Mouse (Mus musculus): Measurements from ENCODE around the gene Olfr1392. TPM values are rescaled to one million over a fixed set of nuclear protein-coding genes. Genes with fewer than 3 reads are reported as not detected.

Olfr1392 gene
- not detected in 2 replicates for polyA plus RNA-seq (2012; ENCODE audit: low replicate concordance)

DNA sequence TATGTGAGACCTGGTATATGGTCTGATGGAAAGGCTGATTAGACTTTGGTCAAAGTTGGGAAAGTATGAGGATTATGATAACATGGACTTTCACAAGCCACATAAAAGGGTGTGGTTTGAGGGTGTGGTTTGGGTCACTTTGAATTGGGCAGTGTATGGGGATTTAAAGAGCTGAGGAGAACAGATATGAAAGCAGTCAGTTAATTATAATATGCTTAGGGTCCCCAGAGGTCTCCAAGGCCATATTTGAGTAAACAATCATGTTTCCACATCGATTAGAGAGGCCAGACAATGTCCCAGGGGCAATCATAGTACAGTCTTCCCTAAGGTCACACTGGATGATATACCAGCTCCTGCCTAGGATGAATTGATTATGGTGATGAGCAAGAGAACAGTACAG lies at the start of gene Olfr1392:
Gene Olfr1392 (plus strand): TSS at position 301 of the 400 bp plus-strand sequence.

GRCm38 (mm10) chr11:49243727-49244594 lies 41.1 kb upstream of the Olfr1392 start, which contains the start of gene Mgat1:
Mgat1 (plus strand) TSS chr11:49244191.

GRCm38 (mm10) chr11:49278222-49278621 lies 6.9 kb upstream of the Olfr1392 start, which contains the start of gene Olfr1393:
Olfr1393 (plus strand) TSS chr11:49278304.

GRCm38 (mm10) chr11:49304441-49304840 lies 19.4 kb downstream of the Olfr1392 start, which contains the start of gene Olfr10:
Olfr10 (plus strand) TSS chr11:49304741.

GRCm38 (mm10) chr11:49322442-49322841 lies 37.4 kb downstream of the Olfr1392 start, which contains the start of gene Olfr1391:
Olfr1391 (plus strand) TSS chr11:49322742.

GRCm38 (mm10) chr11:49334888-49335287 lies 49.8 kb downstream of the Olfr1392 start, which contains the start of gene Olfr1390:
Olfr1390 (plus strand) TSS chr11:49335188.

Other genes starting within 250 kb of the Olfr1392 start
- gene 9930111J21Rik2, start 234.0 kb upstream of the Olfr1392 start, polyA plus RNA-seq (2012; ENCODE audit: low replicate concordance), result 0.92 and 1.5 TPM in 2 replicates
- 11.7 and 11.9 TPM in 2 replicates for gene Tgtp2, start 221.1 kb upstream of the Olfr1392 start, polyA plus RNA-seq (2012; ENCODE audit: low replicate concordance)
- gene Ifi47, start 208.7 kb upstream of the Olfr1392 start, polyA plus RNA-seq (2012; ENCODE audit: low replicate concordance), result 2.3 and 3.4 TPM in 2 replicates
- gene Olfr1396, start 170.4 kb upstream of the Olfr1392 start, polyA plus RNA-seq (2012; ENCODE audit: low replicate concordance), result not detected in 2 replicates
- gene Olfr1395, start 143.0 kb upstream of the Olfr1392 start, polyA plus RNA-seq (2012; ENCODE audit: low replicate concordance), result not detected in 2 replicates
- gene Olfr1394, start 130.9 kb upstream of the Olfr1392 start, polyA plus RNA-seq (2012; ENCODE audit: low replicate concordance), result not detected in 2 replicates
- not detected in 2 replicates for gene Btnl9, start 98.1 kb upstream of the Olfr1392 start, polyA plus RNA-seq (2012; ENCODE audit: low replicate concordance)
- gene Zfp62, start 82.0 kb upstream of the Olfr1392 start, polyA plus RNA-seq (2012; ENCODE audit: low replicate concordance), result 4.6 and 6.1 TPM in 2 replicates
- gene Mgat1, start 41.1 kb upstream of the Olfr1392 start, polyA plus RNA-seq (2012; ENCODE audit: low replicate concordance), result 127 and 153 TPM in 2 replicates
- not detected in 2 replicates for gene Olfr1393, start 7.0 kb upstream of the Olfr1392 start, polyA plus RNA-seq (2012; ENCODE audit: low replicate concordance)
- not detected in 2 replicates for gene Olfr10, start 19.5 kb downstream of the Olfr1392 start, polyA plus RNA-seq (2012; ENCODE audit: low replicate concordance)
- gene Olfr1391, start 37.5 kb downstream of the Olfr1392 start, polyA plus RNA-seq (2012; ENCODE audit: low replicate concordance), result not detected in 2 replicates
- gene Olfr1390, start 49.9 kb downstream of the Olfr1392 start, polyA plus RNA-seq (2012; ENCODE audit: low replicate concordance), result not detected in 2 replicates
- 0.23 TPM in 1 of 2 replicates, not detected in the other for gene Olfr1389, start 137.8 kb downstream of the Olfr1392 start, polyA plus RNA-seq (2012; ENCODE audit: low replicate concordance)
- not detected in 2 replicates for gene Olfr1388, start 151.3 kb downstream of the Olfr1392 start, polyA plus RNA-seq (2012; ENCODE audit: low replicate concordance)
- gene Olfr1387, start 170.1 kb downstream of the Olfr1392 start, polyA plus RNA-seq (2012; ENCODE audit: low replicate concordance), result not detected in 2 replicates
- gene Olfr1386, start 179.8 kb downstream of the Olfr1392 start, polyA plus RNA-seq (2012; ENCODE audit: low replicate concordance), result not detected in 2 replicates
- not detected in 2 replicates for gene Olfr1385, start 203.8 kb downstream of the Olfr1392 start, polyA plus RNA-seq (2012; ENCODE audit: low replicate concordance)
- not detected in 2 replicates for gene Olfr1384, start 221.4 kb downstream of the Olfr1392 start, polyA plus RNA-seq (2012; ENCODE audit: low replicate concordance)
- not detected in 2 replicates for gene Olfr1383, start 234.4 kb downstream of the Olfr1392 start, polyA plus RNA-seq (2012; ENCODE audit: low replicate concordance)
- gene Olfr1382, start 243.0 kb downstream of the Olfr1392 start, polyA plus RNA-seq (2012; ENCODE audit: low replicate concordance), result not detected in 2 replicates